26 mouse cellular contexts compared by ENCODE assay signal in the genomic region with DNA sequence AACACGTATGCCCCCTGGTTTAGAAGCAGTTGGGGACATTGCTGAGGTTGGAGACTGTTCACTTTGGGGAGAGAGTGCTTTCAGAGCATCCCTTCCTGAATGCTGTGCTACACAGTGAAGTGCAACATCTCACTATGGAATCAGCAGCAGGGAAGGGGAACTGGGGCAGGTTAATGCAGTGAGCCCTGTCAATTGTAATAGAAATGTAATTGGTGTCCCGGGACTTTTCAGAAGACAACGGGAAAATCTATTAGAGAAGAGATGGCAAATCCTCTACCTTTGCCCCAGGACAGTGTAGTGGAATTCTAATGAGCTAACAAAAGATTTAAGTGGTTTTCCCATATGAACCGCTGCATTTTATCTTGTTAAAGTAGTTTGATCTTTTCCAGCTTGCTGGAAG. TPM values are rescaled to one million over a fixed set of nuclear protein-coding genes. Genes with fewer than 3 reads are reported as not detected.
DNase-seq lines count a peak whose midpoint lies in the region; ATAC-seq lines count a peak whose summit lies in the region.
"Had no signal": no experiment of that assay in that cellular context is flagged by ENCODE, and none has a peak within 500 bp of the region (broad histone marks: within the 10 kb centered on the region; RNA-seq: fewer than 3 reads in every experiment).

No protein-coding gene starts in this region.

- no peak overlapping the region for H3K4me3 ChIP-seq in hindbrain, embryonic 14.5 days (replicated peaks; ENCODE audit: low read length)
- H3K4me3 ChIP-seq in hindbrain, embryonic 11.5 days (ENCODE audit: low read depth, low read length), result no peak overlapping the region
- H3K4me3 ChIP-seq in midbrain, embryonic 13.5 days (replicated peaks), result no peak overlapping the region
- no peak overlapping the region for H3K4me3 ChIP-seq in midbrain, embryonic 10.5 days
- no peak overlapping the region for H3K4me3 ChIP-seq in neural tube, embryonic 14.5 days (ENCODE audit: low read depth, low read length)
- H3K4me3 ChIP-seq: embryonic facial prominence, embryonic 10.5 days; embryonic facial prominence, embryonic 13.5 days; erythroblast, embryonic 14.5 days; forebrain, embryonic 12.5 days; gastrocnemius, adult 2 months; intestine, embryonic 15.5 days had no signal

- H3K9ac ChIP-seq in hindbrain, embryonic 14.5 days, result no peak overlapping the region
- H3K9ac ChIP-seq in hindbrain, embryonic 11.5 days (ENCODE audit: low read depth, low read length), result no peak overlapping the region
- H3K9ac ChIP-seq in midbrain, embryonic 13.5 days (replicated peaks), result no peak overlapping the region
- H3K9ac ChIP-seq in neural tube, embryonic 14.5 days (replicated peaks; ENCODE audit: low read depth, low read length), result no peak overlapping the region
- H3K9ac ChIP-seq: embryonic facial prominence, embryonic 13.5 days; forebrain, embryonic 12.5 days; forebrain, postnatal 0 days; intestine, embryonic 15.5 days had no signal

- H3K27me3 ChIP-seq in hindbrain, embryonic 14.5 days (ENCODE audit: control insufficient read depth, insufficient read depth, low read length), result no peaks in the 10 kb centered on the region
- no peaks in the 10 kb centered on the region for H3K27me3 ChIP-seq in hindbrain, embryonic 11.5 days (ENCODE audit: control insufficient read depth, insufficient read depth, low read length)
- no peaks in the 10 kb centered on the region for H3K27me3 ChIP-seq in midbrain, embryonic 13.5 days
- H3K27me3 ChIP-seq in midbrain, embryonic 10.5 days (ENCODE audit: low read depth, poor library complexity, severe bottlenecking), result no peaks in the 10 kb centered on the region
- H3K27me3 ChIP-seq in neural tube, embryonic 14.5 days (ENCODE audit: control insufficient read depth, insufficient read depth, low read length), result no peaks in the 10 kb centered on the region
- H3K27me3 ChIP-seq: embryonic facial prominence, embryonic 13.5 days; forebrain, embryonic 12.5 days; intestine, embryonic 15.5 days had no signal

- WGBS in hindbrain, embryonic 14.5 days, result 47% methylated on average over 4 of the region's 4 CpGs
- WGBS in hindbrain, embryonic 11.5 days, result 81% methylated on average over 4 of the region's 4 CpGs
- WGBS in midbrain, embryonic 13.5 days, result 54% methylated on average over 4 of the region's 4 CpGs
- 82% methylated on average over 4 of the region's 4 CpGs for WGBS in midbrain, embryonic 10.5 days
- WGBS in neural tube, embryonic 14.5 days, result 58% methylated on average over 4 of the region's 4 CpGs

- H3K9me3 ChIP-seq in hindbrain, embryonic 14.5 days (ENCODE audit: control insufficient read depth, low read length), result no peaks in the 10 kb centered on the region
- H3K9me3 ChIP-seq in hindbrain, embryonic 11.5 days (ENCODE audit: control insufficient read depth, low read length), result no peaks in the 10 kb centered on the region
- no peaks in the 10 kb centered on the region for H3K9me3 ChIP-seq in midbrain, embryonic 13.5 days
- no peaks in the 10 kb centered on the region for H3K9me3 ChIP-seq in midbrain, embryonic 10.5 days (replicated peaks)
- H3K9me3 ChIP-seq in neural tube, embryonic 14.5 days (ENCODE audit: control insufficient read depth, low read length), result no peaks in the 10 kb centered on the region
- H3K9me3 ChIP-seq: embryonic facial prominence, embryonic 10.5 days; embryonic facial prominence, embryonic 13.5 days; forebrain, embryonic 12.5 days; intestine, embryonic 15.5 days had no signal

- peak; percentile 79 for ATAC-seq in hindbrain, embryonic 14.5 days (ENCODE audit: low FRiP score)
- no peak for ATAC-seq in hindbrain, embryonic 11.5 days (ENCODE audit: low FRiP score)
- ATAC-seq in midbrain, embryonic 13.5 days, result peak; percentile 70; the same call in 1 of the 2 replicates
- peak; percentile 43; the same call in 1 of the 2 replicates for ATAC-seq in neural tube, embryonic 14.5 days (ENCODE audit: low read depth)
- ATAC-seq: CD4-positive, CD25-positive, alpha-beta regulatory T cell, adult 4 months; forebrain, postnatal 0 days; intestine, embryonic 15.5 days had no signal

- H3K27ac ChIP-seq in hindbrain, embryonic 14.5 days, result no peak overlapping the region
- H3K27ac ChIP-seq in hindbrain, embryonic 11.5 days (ENCODE audit: low read depth, low read length), result no peak overlapping the region
- no peak overlapping the region for H3K27ac ChIP-seq in midbrain, embryonic 13.5 days
- no peak overlapping the region for H3K27ac ChIP-seq in midbrain, embryonic 10.5 days (replicated peaks)
- no peak overlapping the region for H3K27ac ChIP-seq in neural tube, embryonic 14.5 days (ENCODE audit: low read depth, low read length)
- H3K27ac ChIP-seq: embryonic facial prominence, embryonic 10.5 days; embryonic facial prominence, embryonic 13.5 days; forebrain, embryonic 12.5 days; gastrocnemius, adult 2 months; intestine, embryonic 15.5 days had no signal

- H3K4me2 ChIP-seq in hindbrain, embryonic 14.5 days (replicated peaks), result no peak overlapping the region
- no peak overlapping the region for H3K4me2 ChIP-seq in hindbrain, embryonic 11.5 days (replicated peaks; ENCODE audit: low read depth, low read length)
- no peak overlapping the region for H3K4me2 ChIP-seq in midbrain, embryonic 13.5 days (replicated peaks)
- H3K4me2 ChIP-seq in neural tube, embryonic 14.5 days (ENCODE audit: low read depth, low read length), result no peak overlapping the region
- H3K4me2 ChIP-seq: embryonic facial prominence, embryonic 13.5 days; forebrain, embryonic 12.5 days; heart, embryonic 11.5 days; intestine, embryonic 15.5 days had no signal

- no peaks in the 10 kb centered on the region; the same call in 1 of the 2 replicates for H3K4me1 ChIP-seq in hindbrain, embryonic 14.5 days (replicated peaks; ENCODE audit: control insufficient read depth, insufficient read depth, low read length)
- H3K4me1 ChIP-seq in hindbrain, embryonic 11.5 days (replicated peaks; ENCODE audit: control insufficient read depth, insufficient read depth, low read length), result no peaks in the 10 kb centered on the region
- H3K4me1 ChIP-seq in midbrain, embryonic 13.5 days (replicated peaks), result peaks cover 12% of the 10 kb centered on the region; the same call in 1 of the 2 replicates
- H3K4me1 ChIP-seq in midbrain, embryonic 10.5 days, result no peaks in the 10 kb centered on the region
- H3K4me1 ChIP-seq in neural tube, embryonic 14.5 days (ENCODE audit: control insufficient read depth, insufficient read depth, low read length), result no peaks in the 10 kb centered on the region
- H3K4me1 ChIP-seq: embryonic facial prominence, embryonic 10.5 days; embryonic facial prominence, embryonic 13.5 days; forebrain, embryonic 12.5 days; intestine, embryonic 15.5 days had no signal

- intact Hi-C loops in left cerebral cortex, postnatal 4 days (cut with DNase I), result no loop called here

- H3K36me3 ChIP-seq in hindbrain, embryonic 14.5 days (replicated peaks; ENCODE audit: control insufficient read depth, insufficient read depth), result no peaks in the 10 kb centered on the region
- no peaks in the 10 kb centered on the region for H3K36me3 ChIP-seq in hindbrain, embryonic 11.5 days (ENCODE audit: control insufficient read depth, insufficient read depth, low read length)
- H3K36me3 ChIP-seq in midbrain, embryonic 13.5 days, result no peaks in the 10 kb centered on the region
- no peaks in the 10 kb centered on the region for H3K36me3 ChIP-seq in midbrain, embryonic 10.5 days
- H3K36me3 ChIP-seq in neural tube, embryonic 14.5 days (ENCODE audit: control insufficient read depth, insufficient read depth, low read length), result no peaks in the 10 kb centered on the region
- H3K36me3 ChIP-seq: embryonic facial prominence, embryonic 10.5 days; embryonic facial prominence, embryonic 13.5 days; forebrain, embryonic 12.5 days; intestine, embryonic 15.5 days had no signal

- peak; percentile 41 for DNase-seq in hindbrain, embryonic 14.5 days (ENCODE audit: low spot score)
- no peak for DNase-seq in hindbrain, embryonic 11.5 days (ENCODE audit: low spot score)
- DNase-seq in midbrain, embryonic 10.5 days (ENCODE audit: low spot score), result no peak
- no peak for DNase-seq in neural tube, embryonic 10.5 days (ENCODE audit: extremely low spot score, low spot score)
- no peak for DNase-seq in left cerebral cortex, postnatal 4 days
- DNase-seq: adrenal gland, adult 2 months; adrenal gland, postnatal 14 days; cerebellum, adult 11-12 months; cerebellum, adult 8-10 months; cerebellum, postnatal 10 days; cerebellum, postnatal 36 days; embryo, embryonic 11 days; forebrain, postnatal 0 days; gastrocnemius, adult 2 months; gastrocnemius, postnatal 14 days; heart, adult 11 months had no signal

RNA-seq across cellular contexts. Expression of a gene that starts 21.3 kb away (rescaled TPM):
- polyA plus RNA-seq in hindbrain, embryonic 14.5 days (2014; fragmentation: Nextera tagmentation; extraction: Ambion mirVana), result 2.3 and 2.4 TPM in 2 replicates
- 2.3 and 2.4 TPM in 2 replicates for polyA plus RNA-seq in hindbrain, embryonic 11.5 days (2014; fragmentation: Nextera tagmentation; extraction: Ambion mirVana)
- 2.3 and 2.8 TPM in 2 replicates for polyA plus RNA-seq in midbrain, embryonic 13.5 days (2015; fragmentation: Nextera tagmentation; extraction: Ambion mirVana)
- polyA plus RNA-seq in midbrain, embryonic 10.5 days (2016; fragmentation: Nextera tagmentation; extraction: Ambion mirVana), result 1.00 and 1.2 TPM in 2 replicates
- 3.2 and 3.8 TPM in 2 replicates for polyA plus RNA-seq in neural tube, embryonic 14.5 days (2014; fragmentation: Nextera tagmentation; extraction: Ambion mirVana)
- total RNA-seq in left cerebral cortex, postnatal 4 days (2021), result 10 to 100 TPM; 20.1 to 21.4 TPM
- total RNA-seq: MEL had no signal
- polyA plus RNA-seq: CD4-positive, CD25-positive, alpha-beta regulatory T cell, adult 4 months; erythroblast, embryonic 14.5 days had no signal
